Mouse (Mus musculus): ENCODE results near the gene Plvap. TPM values are rescaled to one million over a fixed set of nuclear protein-coding genes. Genes with fewer than 3 reads are reported as not detected.
A peak's percentile ranks its signal among the peaks of the same experiment; 100 is the strongest.

Plvap gene
- polyA plus RNA-seq, 1 experiment, result 13.0 TPM

GRCm38 (mm10) chr8:71543755-71544154, 32.2 kb upstream of the Plvap start:
- TF ChIP-seq POLR2A (IDR thresholded peaks at IDR 0.05; ENCODE audit: borderline replicate concordance, extremely low read depth, insufficient read depth, insufficient read length, poor library complexity, severe bottlenecking) (no peak), CTCF (IDR thresholded peaks at IDR 0.05; ENCODE audit: borderline replicate concordance, extremely low read depth, insufficient read depth, insufficient read length) (no peak)
- DNase-seq (ENCODE audit: low read depth), result no peak

GRCm38 (mm10) chr8:71542632-71543343, 31.2 kb upstream of the Plvap start, which contains the start of gene Mvb12a:
TSS of gene Mvb12a (plus strand) at chr8:71542922.
- 0 out of 2 replicates have a peak, but pooled peaks have one; percentile 23 for TF ChIP-seq POLR2A (IDR thresholded peaks at IDR 0.05; ENCODE audit: borderline replicate concordance, extremely low read depth, insufficient read depth, insufficient read length, poor library complexity, severe bottlenecking)
- TF ChIP-seq CTCF (IDR thresholded peaks at IDR 0.05; ENCODE audit: borderline replicate concordance, extremely low read depth, insufficient read depth, insufficient read length), result no peak
- peak; percentile 100 for DNase-seq (ENCODE audit: low read depth)

DNA sequence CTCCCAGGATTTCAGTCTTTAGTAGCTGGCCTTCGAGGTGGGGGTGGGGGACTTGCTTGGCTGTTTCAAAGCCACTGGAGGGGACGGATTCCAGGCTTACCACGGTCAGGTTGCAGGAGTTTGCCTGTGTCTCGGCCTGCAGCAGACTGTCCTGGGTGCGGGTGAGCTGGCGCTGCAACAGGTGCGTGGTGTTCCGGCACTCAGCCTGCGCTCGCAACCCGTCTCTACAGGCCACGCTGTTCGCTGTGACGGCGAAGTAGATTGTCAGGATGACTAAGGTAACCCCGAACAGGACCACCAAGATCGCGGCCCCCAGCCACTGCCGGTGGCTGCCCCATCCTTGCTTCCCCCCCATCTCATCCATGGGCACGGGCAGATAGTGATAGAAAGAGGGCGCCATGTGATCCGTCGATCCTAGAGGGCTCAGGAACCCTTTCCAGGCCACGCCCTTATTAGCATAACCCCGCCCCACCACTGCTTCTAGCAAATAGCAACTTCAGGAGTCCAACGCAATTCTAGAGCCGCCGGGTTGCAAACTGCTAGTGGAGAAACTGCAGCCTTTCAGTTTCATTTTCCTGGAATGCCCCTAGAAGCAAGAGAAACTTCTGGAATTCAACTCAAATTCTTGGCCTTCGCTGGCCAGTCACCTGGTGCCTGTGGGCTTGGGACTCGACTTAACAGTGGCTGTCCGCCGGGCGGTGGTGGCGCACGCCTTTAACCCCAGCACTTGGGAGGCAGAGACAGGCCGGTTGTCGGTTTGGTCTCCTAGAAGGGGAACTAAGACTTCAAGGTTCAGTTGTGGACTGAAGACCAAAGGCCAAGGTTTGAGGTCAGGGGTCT, 25.7 kb upstream of the Plvap start, which contains the start of gene Bst2:
Bst2 (minus strand) TSS at position 429 of the 840 bp plus-strand sequence.
- peak; percentile 82 for DNase-seq (ENCODE audit: low read depth)
- TF ChIP-seq CTCF (IDR thresholded peaks at IDR 0.05; ENCODE audit: borderline replicate concordance, extremely low read depth, insufficient read depth, insufficient read length), result no peak
- no peak for TF ChIP-seq POLR2A (IDR thresholded peaks at IDR 0.05; ENCODE audit: borderline replicate concordance, extremely low read depth, insufficient read depth, insufficient read length, poor library complexity, severe bottlenecking)

- no peak for TF ChIP-seq CTCF (IDR thresholded peaks at IDR 0.05; ENCODE audit: borderline replicate concordance, extremely low read depth, insufficient read depth, insufficient read length)
- TF ChIP-seq POLR2A (IDR thresholded peaks at IDR 0.05; ENCODE audit: borderline replicate concordance, extremely low read depth, insufficient read depth, insufficient read length, poor library complexity, severe bottlenecking), result no peak
- no peak for DNase-seq (ENCODE audit: low read depth)
These were observed 24.1 kb upstream of the Plvap start for GRCm38 (mm10) chr8:71535663-71536062.

- no peak for TF ChIP-seq POLR2A (IDR thresholded peaks at IDR 0.05; ENCODE audit: borderline replicate concordance, extremely low read depth, insufficient read depth, insufficient read length, poor library complexity, severe bottlenecking)
- TF ChIP-seq CTCF (IDR thresholded peaks at IDR 0.05; ENCODE audit: borderline replicate concordance, extremely low read depth, insufficient read depth, insufficient read length), result peak; percentile 19; the same call in 1 of the 2 replicates
- no peak for DNase-seq (ENCODE audit: low read depth)
These were observed 22.8 kb upstream of the Plvap start for GRCm38 (mm10) chr8:71534263-71534810.

- TF ChIP-seq CTCF (IDR thresholded peaks at IDR 0.05; ENCODE audit: borderline replicate concordance, extremely low read depth, insufficient read depth, insufficient read length), result peak; percentile 52; the same call in 1 of the 2 replicates
- peak; percentile 48 for DNase-seq (ENCODE audit: low read depth)
These were observed 19.3 kb upstream of the Plvap start for GRCm38 (mm10) chr8:71530735-71531467.

DNA sequence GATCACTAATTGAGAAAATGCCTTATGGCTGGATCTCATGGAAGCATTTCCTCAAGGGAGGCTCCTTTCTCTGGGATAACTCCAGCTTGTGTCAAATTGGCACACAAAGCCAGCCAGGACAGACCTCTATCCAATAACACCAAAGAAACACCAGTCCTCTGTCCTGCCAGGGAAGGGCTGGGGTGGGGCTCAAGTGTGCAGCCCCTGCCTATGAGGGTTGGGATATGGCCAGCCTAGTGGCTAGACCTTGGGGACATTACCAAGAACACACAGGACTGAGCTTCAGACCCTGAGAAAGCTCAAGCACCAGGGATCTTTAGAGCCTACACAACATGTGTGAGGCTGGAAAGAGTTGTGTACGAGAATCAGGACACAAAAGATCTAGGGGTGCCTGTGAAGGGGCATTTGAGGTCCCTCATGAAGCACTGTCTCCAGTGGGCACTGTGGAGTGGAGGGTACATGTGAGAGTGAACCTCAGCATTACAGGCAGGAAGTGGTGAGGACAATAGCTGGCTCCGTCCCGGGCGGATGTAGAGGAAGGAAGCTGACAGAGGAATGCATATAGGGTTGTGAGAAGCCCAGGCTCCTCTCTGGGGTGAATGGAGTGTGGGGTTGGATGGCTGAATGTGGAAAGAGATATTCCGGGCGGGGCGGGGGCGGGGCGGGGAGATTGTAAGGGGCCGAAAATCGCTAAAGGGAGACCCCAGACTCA, 17.0 kb upstream of the Plvap start:
- TF ChIP-seq CTCF (IDR thresholded peaks at IDR 0.05; ENCODE audit: borderline replicate concordance, extremely low read depth, insufficient read depth, insufficient read length) (no peak), POLR2A (IDR thresholded peaks at IDR 0.05; ENCODE audit: borderline replicate concordance, extremely low read depth, insufficient read depth, insufficient read length, poor library complexity, severe bottlenecking) (no peak)

GRCm38 (mm10) chr8:71527162-71527870, 15.8 kb upstream of the Plvap start:
- no peak for TF ChIP-seq POLR2A (IDR thresholded peaks at IDR 0.05; ENCODE audit: borderline replicate concordance, extremely low read depth, insufficient read depth, insufficient read length, poor library complexity, severe bottlenecking)
- TF ChIP-seq CTCF (IDR thresholded peaks at IDR 0.05; ENCODE audit: borderline replicate concordance, extremely low read depth, insufficient read depth, insufficient read length), result no peak
- DNase-seq (ENCODE audit: low read depth), result no peak

More for the DNA sequence above, 17.0 kb upstream of the Plvap start:
- DNase-seq (ENCODE audit: low read depth), result no peak

DNA sequence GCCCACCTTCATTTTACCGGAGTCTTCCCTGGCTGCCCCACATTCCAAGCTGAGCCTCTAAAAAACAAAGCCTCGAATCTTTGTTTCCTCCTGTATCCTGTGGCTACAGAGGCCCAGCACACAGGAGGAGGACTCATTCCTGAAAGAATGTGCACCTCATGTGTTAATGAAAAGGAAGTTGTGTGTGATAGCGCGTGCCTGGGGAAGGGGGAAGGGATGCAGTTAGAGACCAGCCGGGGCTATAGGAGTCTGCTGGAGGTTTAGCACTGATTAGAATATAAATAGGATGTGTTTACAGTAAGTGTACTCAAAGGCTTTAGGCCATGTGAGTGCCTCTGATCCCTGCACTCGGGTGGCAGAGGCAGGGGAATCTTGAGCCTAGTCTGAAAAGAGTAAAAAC, 14.7 kb upstream of the Plvap start:
- DNase-seq (ENCODE audit: low read depth), result no peak
- TF ChIP-seq CTCF (IDR thresholded peaks at IDR 0.05; ENCODE audit: borderline replicate concordance, extremely low read depth, insufficient read depth, insufficient read length), result no peak
- TF ChIP-seq POLR2A (IDR thresholded peaks at IDR 0.05; ENCODE audit: borderline replicate concordance, extremely low read depth, insufficient read depth, insufficient read length, poor library complexity, severe bottlenecking), result no peak
